Mouse (Mus musculus) bone marrow, adult 2 months (tissue): ENCODE data around the gene Fgf4. TPM values are rescaled to one million over a fixed set of nuclear protein-coding genes. Genes with fewer than 3 reads are reported as not detected.

Experiments
- H3K27ac ChIP-seq: fragments of 200-500 bp; 2 replicates; pipeline ENCODE4 v1.5.1; 2012; ENCODE audit warnings: low read depth, mild to moderate bottlenecking, control low read depth, inconsistent platforms, low read length; ENCODE audit not compliant: control insufficient read depth, poor library complexity, insufficient read depth
- H3K4me1 ChIP-seq: fragments of 200-500 bp; 2 replicates; pipeline ENCODE4 v1.6.1; 2011; ENCODE audit warnings: low read length; ENCODE audit not compliant: control insufficient read depth, insufficient read depth
- H3K4me3 ChIP-seq: fragments of 200-500 bp; replicated peaks from 2 replicates; pipeline ENCODE3; 2011; ENCODE audit warnings: mild to moderate bottlenecking, low read depth, low read length, control low read depth; ENCODE audit not compliant: control insufficient read depth
- CTCF ChIP-seq: fragments of 200-500 bp; IDR thresholded peaks from 2 replicates; pipeline ENCODE4 v1.5.1; 2011; ENCODE audit warnings: low read length, control low read depth; ENCODE audit not compliant: control insufficient read depth, insufficient read depth
- POLR2A ChIP-seq: fragments of 200-500 bp; IDR thresholded peaks from 2 replicates; pipeline ENCODE4 v1.6.1; 2011; ENCODE audit warnings: low read depth, mild to moderate bottlenecking, control low read depth, low read length, borderline replicate concordance; ENCODE audit not compliant: control insufficient read depth
- WGBS: fragments of 180-500 bp; shearing (Covaris S2); methylation state at CpG from one replicate; pipeline ENCODE4 v1.1.7; 2018; 5-methylcytosine and 5-hydroxymethylcytosine counted together
- polyA plus RNA-seq: library from polyadenylated mRNA; stranded (reverse); fragments of >200 nt; gene quantifications from 2 replicates; pipeline ENCODE4 v1.2.4, GENCODE M21; 2011; ENCODE audit warnings: low replicate concordance; ENCODE audit not compliant: missing spikeins, insufficient read depth, insufficient read length

Fgf4 gene
- polyA plus RNA-seq, 1 experiment: 4.6 TPM

DNA sequence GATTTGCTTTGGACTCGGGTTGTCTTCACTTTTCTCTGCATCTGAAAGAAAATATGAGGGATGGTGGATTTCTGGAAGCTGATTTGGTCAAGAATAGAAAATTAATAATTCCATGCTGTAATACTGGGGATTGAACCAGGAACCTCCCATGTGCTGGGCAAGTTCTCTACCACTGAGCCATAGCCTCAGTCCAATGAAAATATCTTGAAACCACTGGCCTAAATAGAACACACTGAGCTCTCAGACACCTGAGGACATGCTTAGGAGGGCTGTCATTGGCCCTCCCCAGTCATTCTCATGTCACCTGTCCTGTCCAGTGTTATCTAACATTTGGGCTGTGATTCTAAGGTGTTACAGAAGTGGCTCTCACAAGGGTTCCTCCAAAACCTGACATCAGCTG is 64.0 kb downstream of the Fgf4 start:
- Histone ChIP-seq H3K4me3 (no peak overlapping the region), H3K27ac (no peak overlapping the region), H3K4me1 (no peaks in the 10 kb centered on the region)
- 87% methylated on average over 1 of the region's 1 CpGs for WGBS
- TF ChIP-seq CTCF (no peak), POLR2A (no peak)

DNA sequence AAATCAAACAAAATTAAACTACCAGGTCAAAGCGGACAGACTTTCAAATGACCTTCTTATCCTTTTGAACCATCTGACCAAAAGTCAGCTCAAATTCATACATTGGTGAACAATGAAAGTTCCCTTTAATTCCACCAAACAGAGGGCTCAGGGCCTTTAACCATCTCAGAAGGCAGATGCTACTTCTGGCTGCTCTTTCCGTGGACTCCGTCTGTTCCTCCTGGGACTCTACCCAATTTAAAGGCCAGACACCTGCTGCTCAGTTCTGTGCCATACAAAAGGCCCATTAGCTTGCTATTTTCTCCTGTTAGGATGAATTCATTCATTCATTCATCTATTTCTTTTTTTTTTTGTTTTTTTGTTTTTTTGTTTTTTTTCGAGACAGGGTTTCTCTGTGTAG is 65.7 kb downstream of the Fgf4 start:
- H3K27ac ChIP-seq: no peak overlapping the region
- 83% methylated on average over 4 of the region's 4 CpGs for WGBS
- no peak for TF ChIP-seq CTCF
- no peak overlapping the region for H3K4me3 ChIP-seq
- no peaks in the 10 kb centered on the region for H3K4me1 ChIP-seq

GRCm38 (mm10) chr7:144914296-144914947 is 67.3 kb downstream of the Fgf4 start:
- Histone ChIP-seq H3K4me3 (peak overlapping the region; percentile 97), H3K27ac (peak overlapping the region; percentile 82), H3K4me1 (no peaks in the 10 kb centered on the region)
- TF ChIP-seq CTCF (no peak), POLR2A (no peak)
- WGBS: 15% methylated on average over 17 of the region's 17 CpGs

Other genes starting within 250 kb of the Fgf4 start
- gene Ano1, start 95.4 kb upstream of the Fgf4 start, polyA plus RNA-seq: 1.4 and 1.5 TPM in 2 replicates
- gene Fgf3, start 9.3 kb upstream of the Fgf4 start, polyA plus RNA-seq: 2.4 TPM in 1 of 2 replicates, not detected in the other
- not detected in 2 replicates for gene Fgf15, start 49.2 kb downstream of the Fgf4 start, polyA plus RNA-seq
- gene LTO1, start 67.7 kb downstream of the Fgf4 start, polyA plus RNA-seq: 8.8 and 25.8 TPM in 2 replicates
- 2.7 and 10.0 TPM in 2 replicates for gene Ccnd1, start 92.6 kb downstream of the Fgf4 start, polyA plus RNA-seq